Mouse (Mus musculus) CH12.LX (cell line): Measurements from ENCODE around the gene Slc12a7. TPM values are rescaled to one million over a fixed set of nuclear protein-coding genes. Genes with fewer than 3 reads are reported as not detected.

Source experiments
- DNase-seq: peaks from one replicate; pipeline ENCODE4 v3.0.0-alpha.2; 2013; ENCODE audit errors: extremely low read depth
- H3K27ac ChIP-seq: 2 replicates; pipeline ENCODE4 v1.5.1; 2012; ENCODE audit warnings: low read depth, mild to moderate bottlenecking, control low read depth, moderate library complexity; ENCODE audit not compliant: insufficient read depth
- H3K27me3 ChIP-seq: replicated peaks from 2 replicates; pipeline ENCODE3; 2012; ENCODE audit warnings: inconsistent platforms
- H3K36me3 ChIP-seq, 2 experiments: replicated peaks in 1 of 2; 2 replicates each; pipeline versions ENCODE3 to v1.6.1; 2012; ENCODE audit warnings: inconsistent platforms in 1 of 2, low read length in 1 of 2, mild to moderate bottlenecking in 1 of 2, mixed read lengths in 1 of 2, moderate library complexity in 1 of 2; ENCODE audit not compliant: control insufficient read depth in 1 of 2, insufficient read depth in 1 of 2
- H3K4me1 ChIP-seq, 2 experiments: 2 replicates each; pipeline ENCODE4 v1.6.1; 2012; ENCODE audit warnings: inconsistent platforms in 1 of 2, moderate library complexity in 1 of 2; ENCODE audit not compliant: insufficient read depth in 2 of 2, control insufficient read depth in 1 of 2
- H3K4me2 ChIP-seq: 2 replicates; pipeline ENCODE4 v1.6.1; 2012; ENCODE audit warnings: low read depth, mild to moderate bottlenecking, control low read depth; ENCODE audit not compliant: poor library complexity, insufficient read depth, severe bottlenecking
- H3K4me3 ChIP-seq, 3 experiments: fragments of 150-350 bp in 1 of 3; sonication (generic) in 1 of 3; replicated peaks in 1 of 3; 2 replicates each; pipeline versions ENCODE3 to v1.5.1; 2011 to 2012; ENCODE audit warnings: low read depth in 2 of 3, low read length in 2 of 3, mild to moderate bottlenecking in 2 of 3, moderate library complexity in 2 of 3, control low read depth in 1 of 3, improper control_type of control experiment in 1 of 3, inconsistent platforms in 1 of 3, mixed read lengths in 1 of 3; ENCODE audit not compliant: poor library complexity in 1 of 3
- H3K79me2 ChIP-seq: replicated peaks from 2 replicates; pipeline ENCODE4 v1.6.1; 2012; ENCODE audit warnings: mild to moderate bottlenecking, moderate library complexity; ENCODE audit not compliant: control insufficient read depth, poor library complexity, insufficient read depth, severe bottlenecking; ENCODE audit errors: extremely low read depth
- H3K9ac ChIP-seq: 2 replicates; pipeline ENCODE4 v1.6.1; 2012; ENCODE audit warnings: low read depth, mild to moderate bottlenecking, control low read depth, moderate library complexity; ENCODE audit not compliant: insufficient read depth
- H3K9me3 ChIP-seq: replicated peaks from 2 replicates; pipeline ENCODE3; 2012; ENCODE audit warnings: low read length, inconsistent platforms, mixed read lengths
- BHLHE40 ChIP-seq: IDR thresholded peaks from 2 replicates; pipeline ENCODE4 v1.6.1; 2011; ENCODE audit warnings: mild to moderate bottlenecking, low read depth, low read length, improper control_type of control experiment
- CHD1 ChIP-seq: IDR thresholded peaks from 2 replicates; pipeline ENCODE4 v1.6.1; 2012; ENCODE audit warnings: low read depth, low read length, improper control_type of control experiment, inconsistent platforms
- CHD2 ChIP-seq: IDR thresholded peaks from 2 replicates; pipeline ENCODE4 v1.6.1; 2011; ENCODE audit warnings: low read length, improper control_type of control experiment
- CTCF ChIP-seq, 2 experiments: IDR thresholded peaks in 1 of 2; conservative IDR thresholded peaks in 1 of 2; 2 replicates each; pipeline ENCODE4 v1.5.1; 2011 to 2012; ENCODE audit warnings: low read depth in 2 of 2, low read length in 2 of 2, improper control_type of control experiment in 1 of 2, inconsistent platforms in 1 of 2, mild to moderate bottlenecking in 1 of 2, moderate library complexity in 1 of 2
- E2F4 ChIP-seq: IDR thresholded peaks from 2 replicates; pipeline ENCODE4 v1.6.1; 2011; ENCODE audit warnings: low read depth, low read length, improper control_type of control experiment; ENCODE audit not compliant: insufficient replicate concordance
- ELF1 ChIP-seq: IDR thresholded peaks from 2 replicates; pipeline ENCODE4 v1.6.1; 2014; ENCODE audit warnings: low read depth, mild to moderate bottlenecking, inconsistent platforms, low read length, improper control_type of control experiment
- EP300 ChIP-seq: IDR thresholded peaks from 2 replicates; pipeline ENCODE4 v1.6.1; 2011; ENCODE audit warnings: low read length, improper control_type of control experiment
- HCFC1 ChIP-seq: IDR thresholded peaks from 2 replicates; pipeline ENCODE4 v1.6.1; 2012; ENCODE audit warnings: low read depth, mild to moderate bottlenecking, inconsistent platforms, low read length, improper control_type of control experiment
- IRF4 ChIP-seq: IDR thresholded peaks from 2 replicates; pipeline ENCODE4 v1.6.1; 2014; ENCODE audit warnings: low read depth, mild to moderate bottlenecking, inconsistent platforms, low read length, improper control_type of control experiment
- JUN ChIP-seq: IDR thresholded peaks from 2 replicates; pipeline ENCODE4 v1.6.1; 2011; ENCODE audit warnings: low read depth, mild to moderate bottlenecking, low read length, improper control_type of control experiment, moderate library complexity; ENCODE audit not compliant: insufficient read depth
- JUND ChIP-seq: conservative IDR thresholded peaks from 2 replicates; pipeline ENCODE4 v1.6.1; 2011; ENCODE audit warnings: low read depth, low read length, improper control_type of control experiment
- KAT2A ChIP-seq: IDR thresholded peaks from 2 replicates; pipeline ENCODE4 v1.6.1; 2012; ENCODE audit warnings: low read length, improper control_type of control experiment, inconsistent platforms; ENCODE audit not compliant: insufficient replicate concordance
- MAFK ChIP-seq: IDR thresholded peaks from 2 replicates; pipeline ENCODE4 v1.6.1; 2011; ENCODE audit warnings: low read length, improper control_type of control experiment; ENCODE audit not compliant: insufficient replicate concordance
- MAX ChIP-seq: IDR thresholded peaks from 2 replicates; pipeline ENCODE4 v1.6.1; 2011; ENCODE audit warnings: low read length, improper control_type of control experiment
- MEF2A ChIP-seq: IDR thresholded peaks from 2 replicates; pipeline ENCODE4 v1.6.1; 2014; ENCODE audit warnings: low read depth, mild to moderate bottlenecking, inconsistent platforms, low read length, improper control_type of control experiment, borderline replicate concordance
- MXI1 ChIP-seq: IDR thresholded peaks from 2 replicates; pipeline ENCODE4 v1.6.1; 2011; ENCODE audit warnings: mild to moderate bottlenecking, low read depth, low read length, improper control_type of control experiment
- MYC ChIP-seq: IDR thresholded peaks from 2 replicates; pipeline ENCODE4 v1.6.1; 2011; ENCODE audit warnings: low read depth, mild to moderate bottlenecking, improper control_type of control experiment, low read length
- NELFE ChIP-seq: IDR thresholded peaks from 2 replicates; pipeline ENCODE4 v1.6.1; 2011; ENCODE audit warnings: low read depth, low read length, improper control_type of control experiment
- NRF1 ChIP-seq: IDR thresholded peaks from 2 replicates; pipeline ENCODE4 v1.6.1; 2014; ENCODE audit warnings: low read depth, mild to moderate bottlenecking, inconsistent platforms, low read length, improper control_type of control experiment, moderate library complexity
- PAX5 ChIP-seq: IDR thresholded peaks from 2 replicates; pipeline ENCODE4 v1.6.1; 2012; ENCODE audit warnings: low read length, inconsistent platforms, mixed read lengths
- POLR2A ChIP-seq: IDR thresholded peaks from 2 replicates; pipeline ENCODE4 v1.6.1; 2011; ENCODE audit warnings: low read depth, mild to moderate bottlenecking, improper control_type of control experiment, low read length
- POLR2AphosphoS2 ChIP-seq: IDR thresholded peaks from 2 replicates; pipeline ENCODE4 v1.6.1; 2011; ENCODE audit warnings: low read depth, low read length, improper control_type of control experiment
- RAD21 ChIP-seq: IDR thresholded peaks from 2 replicates; pipeline ENCODE4 v1.6.1; 2011; ENCODE audit warnings: low read depth, mild to moderate bottlenecking, low read length, improper control_type of control experiment, moderate library complexity
- RCOR1 ChIP-seq: conservative IDR thresholded peaks from 2 replicates; pipeline ENCODE4 v1.6.1; 2012; ENCODE audit warnings: low read depth, mild to moderate bottlenecking, inconsistent platforms, low read length, improper control_type of control experiment
- SMC3 ChIP-seq: IDR thresholded peaks from 2 replicates; pipeline ENCODE4 v1.6.1; 2011; ENCODE audit warnings: low read depth, low read length, improper control_type of control experiment
- TBP ChIP-seq: conservative IDR thresholded peaks from 2 replicates; pipeline ENCODE4 v1.6.1; 2011; ENCODE audit warnings: low read depth, low read length, improper control_type of control experiment
- TCF12 ChIP-seq: IDR thresholded peaks from 2 replicates; pipeline ENCODE4 v1.6.1; 2014; ENCODE audit warnings: low read depth, mild to moderate bottlenecking, inconsistent platforms, low read length, improper control_type of control experiment
- UBTF ChIP-seq: IDR thresholded peaks from 2 replicates; pipeline ENCODE4 v1.6.1; 2012; ENCODE audit warnings: low read depth, mild to moderate bottlenecking, inconsistent platforms, low read length, improper control_type of control experiment, moderate library complexity
- USF1 ChIP-seq: IDR thresholded peaks from 2 replicates; pipeline ENCODE4 v1.6.1; 2014; ENCODE audit warnings: low read depth, mild to moderate bottlenecking, inconsistent platforms, low read length, improper control_type of control experiment
- ZKSCAN1 ChIP-seq: IDR thresholded peaks from 2 replicates; pipeline ENCODE4 v1.6.1; 2012; ENCODE audit warnings: low read depth, inconsistent platforms, low read length, improper control_type of control experiment, borderline replicate concordance
- ZMIZ1 ChIP-seq: IDR thresholded peaks from 2 replicates; pipeline ENCODE4 v1.6.1; 2012; ENCODE audit warnings: low read depth, mild to moderate bottlenecking, inconsistent platforms, low read length, improper control_type of control experiment
- ZNF384 ChIP-seq: IDR thresholded peaks from 2 replicates; pipeline ENCODE4 v1.6.1; 2012; ENCODE audit warnings: low read depth, low read length, improper control_type of control experiment, inconsistent platforms
- dilution Hi-C: fragments of 300-500 bp; cut with MboI; formaldehyde crosslinking; loops from 2 replicates; pipeline ENCODE4 v1.14.3; 2020; ENCODE audit warnings: low sequenced_read_pairs; ENCODE audit not compliant: extremely low pct_unique_long_range_greater_than_20kb, extremely low pct_ligation_motif_present
- in situ Hi-C: fragments of 300-500 bp; cut with MboI; formaldehyde crosslinking; loops from 3 replicates; pipeline ENCODE4 v1.14.3; 2019; ENCODE audit warnings: low sequenced_read_pairs, low pct_ligation_motif_present, low pct_unique_long_range_greater_than_20kb, mixed read lengths
- polyA plus RNA-seq: library from polyadenylated mRNA; unstranded; fragments of >175 nt; gene quantifications from 2 replicates; pipeline ENCODE4 v1.2.1, GENCODE M21; 2012; ENCODE audit warnings: low read depth; ENCODE audit not compliant: insufficient read length
- total RNA-seq, 2 experiments: library from RNA; depleted of rRNA; stranded (reverse); fragments of 300-350 nt in 1 of 2; fragments of >200 nt in 1 of 2; gene quantifications; 2 replicates each; pipeline ENCODE4 v1.2.3; 2012 to 2014

The Slc12a7 gene
- total and polyA plus RNA-seq, 3 experiments, result 1.0 to 5.8 (median 2.5) TPM

- H3K9ac ChIP-seq, result no peak overlapping the region
Measured at GRCm38 (mm10) chr13:73762938-73763337, 30.0 kb downstream of the Slc12a7 start.

GRCm38 (mm10) chr13:73763439-73764255, 30.8 kb downstream of the Slc12a7 start:
- no peaks in the 10 kb centered on the region for H3K9me3 ChIP-seq
- H3K4me1 ChIP-seq, result peaks cover 0 to 28% of the 10 kb centered on the region in 2 experiments; a peak in 3 of 4 replicates
- peak overlapping the region; percentile 44 to 65 (median 58) for H3K4me3 ChIP-seq
- dilution Hi-C loops, result no loop called here
- DNase-seq, result peak; percentile 78
- no peak overlapping the region for H3K27ac ChIP-seq
- H3K27me3 ChIP-seq, result peaks cover 6% of the 10 kb centered on the region
- in situ Hi-C loops, result loop anchor here (5.0 kb wide), 1 partner anchor 36 kb away; no protein-coding TSS in a partner anchor
- peak overlapping the region; percentile 64 for H3K9ac ChIP-seq
- H3K4me2 ChIP-seq, result peak overlapping the region; percentile 90
- H3K79me2 ChIP-seq, result no peaks in the 10 kb centered on the region
- H3K36me3 ChIP-seq, result no peaks in the 10 kb centered on the region
- TF ChIP-seq POLR2AphosphoS2 (no peak), E2F4 (no peak), CHD2 (no peak), KAT2A (no peak), MAX (peak; percentile 93), MXI1 (peak; percentile 47; the same call in 1 of the 2 replicates), PAX5 (no peak), BHLHE40 (peak; percentile 74), USF1 (peak; percentile 96), ZNF384 (no peak), ELF1 (peak; percentile 70), RAD21 (no peak), TBP (no peak), MYC (no peak), CHD1 (no peak), CTCF (conservative IDR thresholded peaks at IDR 0.05 in 1 of 2, IDR thresholded peaks at IDR 0.05 in 1 of 2; ENCODE audit: low read depth in 2 of 2, low read length in 2 of 2) (no peak), JUND (no peak), RCOR1 (no peak), TCF12 (peak; percentile 32; the same call in 1 of the 2 replicates), NRF1 (peak; percentile 29; the same call in 1 of the 2 replicates), UBTF (peak; percentile 82), HCFC1 (no peak), EP300 (no peak), MEF2A (no peak; the same call in 1 of the 2 replicates), ZKSCAN1 (no peak)

More at GRCm38 (mm10) chr13:73762938-73763337, 30.0 kb downstream of the Slc12a7 start:
- no peak for TF ChIP-seq HCFC1
- no peak for TF ChIP-seq CHD1
- TF ChIP-seq KAT2A, result no peak
- no peak for TF ChIP-seq SMC3
- no peak for TF ChIP-seq ZKSCAN1
- TF ChIP-seq NRF1, result no peak
- no peak for TF ChIP-seq MAFK
- no peak for TF ChIP-seq JUN
- no peak for TF ChIP-seq NELFE
- no peak for TF ChIP-seq IRF4
- no peak for TF ChIP-seq TBP
- no peak for TF ChIP-seq POLR2A
- TF ChIP-seq MEF2A, result no peak
- TF ChIP-seq CTCF (conservative IDR thresholded peaks at IDR 0.05 in 1 of 2, IDR thresholded peaks at IDR 0.05 in 1 of 2; ENCODE audit: low read depth in 2 of 2, low read length in 2 of 2), result no peak
- no peak for TF ChIP-seq ZMIZ1
- no peak for TF ChIP-seq CHD2
- no peak for TF ChIP-seq PAX5
- Histone ChIP-seq H3K4me3 (no peak overlapping the region), H3K27me3 (peaks cover 6% of the 10 kb centered on the region), H3K27ac (no peak overlapping the region), H3K4me1 (peaks cover 0 to 28% of the 10 kb centered on the region in 2 experiments; a peak in 3 of 4 replicates), H3K4me2 (no peak overlapping the region), H3K9me3 (no peaks in the 10 kb centered on the region), H3K79me2 (no peaks in the 10 kb centered on the region), H3K36me3 (no peaks in the 10 kb centered on the region)
- DNase-seq, result no peak
- in situ Hi-C loops, result loop anchor here (5.0 kb wide), 1 partner anchor 36 kb away; no protein-coding TSS in a partner anchor
- dilution Hi-C loops, result no loop called here
